Mouse (Mus musculus) CH12.LX (cell line): ENCODE measurements around the gene Nuak2. TPM values are rescaled to one million over a fixed set of nuclear protein-coding genes. Genes with fewer than 3 reads are reported as not detected.

Experiments used
- DNase-seq: peaks from one replicate; pipeline ENCODE4 v3.0.0-alpha.2; 2013; ENCODE audit errors: extremely low read depth
- H3K27ac ChIP-seq: 2 replicates; pipeline ENCODE4 v1.5.1; 2012; ENCODE audit warnings: low read depth, mild to moderate bottlenecking, control low read depth, moderate library complexity; ENCODE audit not compliant: insufficient read depth
- H3K27me3 ChIP-seq: replicated peaks from 2 replicates; pipeline ENCODE3; 2012; ENCODE audit warnings: inconsistent platforms
- H3K36me3 ChIP-seq, 2 experiments: replicated peaks in 1 of 2; 2 replicates each; pipeline versions ENCODE3 to v1.6.1; 2012; ENCODE audit warnings: inconsistent platforms in 1 of 2, low read length in 1 of 2, mild to moderate bottlenecking in 1 of 2, mixed read lengths in 1 of 2, moderate library complexity in 1 of 2; ENCODE audit not compliant: control insufficient read depth in 1 of 2, insufficient read depth in 1 of 2
- H3K4me1 ChIP-seq, 2 experiments: 2 replicates each; pipeline ENCODE4 v1.6.1; 2012; ENCODE audit warnings: inconsistent platforms in 1 of 2, moderate library complexity in 1 of 2; ENCODE audit not compliant: insufficient read depth in 2 of 2, control insufficient read depth in 1 of 2
- H3K4me2 ChIP-seq: 2 replicates; pipeline ENCODE4 v1.6.1; 2012; ENCODE audit warnings: low read depth, mild to moderate bottlenecking, control low read depth; ENCODE audit not compliant: poor library complexity, insufficient read depth, severe bottlenecking
- H3K4me3 ChIP-seq, 3 experiments: fragments of 150-350 bp in 1 of 3; sonication (generic) in 1 of 3; replicated peaks in 1 of 3; 2 replicates each; pipeline versions ENCODE3 to v1.5.1; 2011 to 2012; ENCODE audit warnings: low read depth in 2 of 3, low read length in 2 of 3, mild to moderate bottlenecking in 2 of 3, moderate library complexity in 2 of 3, control low read depth in 1 of 3, improper control_type of control experiment in 1 of 3, inconsistent platforms in 1 of 3, mixed read lengths in 1 of 3; ENCODE audit not compliant: poor library complexity in 1 of 3
- H3K79me2 ChIP-seq: replicated peaks from 2 replicates; pipeline ENCODE4 v1.6.1; 2012; ENCODE audit warnings: mild to moderate bottlenecking, moderate library complexity; ENCODE audit not compliant: control insufficient read depth, poor library complexity, insufficient read depth, severe bottlenecking; ENCODE audit errors: extremely low read depth
- H3K9ac ChIP-seq: 2 replicates; pipeline ENCODE4 v1.6.1; 2012; ENCODE audit warnings: low read depth, mild to moderate bottlenecking, control low read depth, moderate library complexity; ENCODE audit not compliant: insufficient read depth
- H3K9me3 ChIP-seq: replicated peaks from 2 replicates; pipeline ENCODE3; 2012; ENCODE audit warnings: low read length, inconsistent platforms, mixed read lengths
- BHLHE40 ChIP-seq: IDR thresholded peaks from 2 replicates; pipeline ENCODE4 v1.6.1; 2011; ENCODE audit warnings: mild to moderate bottlenecking, low read depth, low read length, improper control_type of control experiment
- CHD1 ChIP-seq: IDR thresholded peaks from 2 replicates; pipeline ENCODE4 v1.6.1; 2012; ENCODE audit warnings: low read depth, low read length, improper control_type of control experiment, inconsistent platforms
- CHD2 ChIP-seq: IDR thresholded peaks from 2 replicates; pipeline ENCODE4 v1.6.1; 2011; ENCODE audit warnings: low read length, improper control_type of control experiment
- CTCF ChIP-seq, 2 experiments: IDR thresholded peaks in 1 of 2; conservative IDR thresholded peaks in 1 of 2; 2 replicates each; pipeline ENCODE4 v1.5.1; 2011 to 2012; ENCODE audit warnings: low read depth in 2 of 2, low read length in 2 of 2, improper control_type of control experiment in 1 of 2, inconsistent platforms in 1 of 2, mild to moderate bottlenecking in 1 of 2, moderate library complexity in 1 of 2
- E2F4 ChIP-seq: IDR thresholded peaks from 2 replicates; pipeline ENCODE4 v1.6.1; 2011; ENCODE audit warnings: low read depth, low read length, improper control_type of control experiment; ENCODE audit not compliant: insufficient replicate concordance
- ELF1 ChIP-seq: IDR thresholded peaks from 2 replicates; pipeline ENCODE4 v1.6.1; 2014; ENCODE audit warnings: low read depth, mild to moderate bottlenecking, inconsistent platforms, low read length, improper control_type of control experiment
- EP300 ChIP-seq: IDR thresholded peaks from 2 replicates; pipeline ENCODE4 v1.6.1; 2011; ENCODE audit warnings: low read length, improper control_type of control experiment
- ETS1 ChIP-seq: conservative IDR thresholded peaks from 2 replicates; pipeline ENCODE4 v1.6.1; 2012; ENCODE audit warnings: low read depth, mild to moderate bottlenecking, inconsistent platforms, low read length, improper control_type of control experiment, moderate library complexity
- GABPA ChIP-seq: IDR thresholded peaks from 2 replicates; pipeline ENCODE4 v1.6.1; 2012; ENCODE audit warnings: low read depth, low read length, improper control_type of control experiment, inconsistent platforms; ENCODE audit not compliant: insufficient replicate concordance
- HCFC1 ChIP-seq: IDR thresholded peaks from 2 replicates; pipeline ENCODE4 v1.6.1; 2012; ENCODE audit warnings: low read depth, mild to moderate bottlenecking, inconsistent platforms, low read length, improper control_type of control experiment
- IRF4 ChIP-seq: IDR thresholded peaks from 2 replicates; pipeline ENCODE4 v1.6.1; 2014; ENCODE audit warnings: low read depth, mild to moderate bottlenecking, inconsistent platforms, low read length, improper control_type of control experiment
- JUN ChIP-seq: IDR thresholded peaks from 2 replicates; pipeline ENCODE4 v1.6.1; 2011; ENCODE audit warnings: low read depth, mild to moderate bottlenecking, low read length, improper control_type of control experiment, moderate library complexity; ENCODE audit not compliant: insufficient read depth
- JUND ChIP-seq: conservative IDR thresholded peaks from 2 replicates; pipeline ENCODE4 v1.6.1; 2011; ENCODE audit warnings: low read depth, low read length, improper control_type of control experiment
- KAT2A ChIP-seq: IDR thresholded peaks from 2 replicates; pipeline ENCODE4 v1.6.1; 2012; ENCODE audit warnings: low read length, improper control_type of control experiment, inconsistent platforms; ENCODE audit not compliant: insufficient replicate concordance
- MAFK ChIP-seq: IDR thresholded peaks from 2 replicates; pipeline ENCODE4 v1.6.1; 2011; ENCODE audit warnings: low read length, improper control_type of control experiment; ENCODE audit not compliant: insufficient replicate concordance
- MAX ChIP-seq: IDR thresholded peaks from 2 replicates; pipeline ENCODE4 v1.6.1; 2011; ENCODE audit warnings: low read length, improper control_type of control experiment
- MAZ ChIP-seq: IDR thresholded peaks from 2 replicates; pipeline ENCODE4 v1.6.1; 2012; ENCODE audit warnings: low read depth, mild to moderate bottlenecking, inconsistent platforms, low read length, improper control_type of control experiment, moderate library complexity
- MEF2A ChIP-seq: IDR thresholded peaks from 2 replicates; pipeline ENCODE4 v1.6.1; 2014; ENCODE audit warnings: low read depth, mild to moderate bottlenecking, inconsistent platforms, low read length, improper control_type of control experiment, borderline replicate concordance
- MXI1 ChIP-seq: IDR thresholded peaks from 2 replicates; pipeline ENCODE4 v1.6.1; 2011; ENCODE audit warnings: mild to moderate bottlenecking, low read depth, low read length, improper control_type of control experiment
- MYC ChIP-seq: IDR thresholded peaks from 2 replicates; pipeline ENCODE4 v1.6.1; 2011; ENCODE audit warnings: low read depth, mild to moderate bottlenecking, improper control_type of control experiment, low read length
- NELFE ChIP-seq: IDR thresholded peaks from 2 replicates; pipeline ENCODE4 v1.6.1; 2011; ENCODE audit warnings: low read depth, low read length, improper control_type of control experiment
- NRF1 ChIP-seq: IDR thresholded peaks from 2 replicates; pipeline ENCODE4 v1.6.1; 2014; ENCODE audit warnings: low read depth, mild to moderate bottlenecking, inconsistent platforms, low read length, improper control_type of control experiment, moderate library complexity
- PAX5 ChIP-seq: IDR thresholded peaks from 2 replicates; pipeline ENCODE4 v1.6.1; 2012; ENCODE audit warnings: low read length, inconsistent platforms, mixed read lengths
- POLR2A ChIP-seq: IDR thresholded peaks from 2 replicates; pipeline ENCODE4 v1.6.1; 2011; ENCODE audit warnings: low read depth, mild to moderate bottlenecking, improper control_type of control experiment, low read length
- POLR2AphosphoS2 ChIP-seq: IDR thresholded peaks from 2 replicates; pipeline ENCODE4 v1.6.1; 2011; ENCODE audit warnings: low read depth, low read length, improper control_type of control experiment
- RAD21 ChIP-seq: IDR thresholded peaks from 2 replicates; pipeline ENCODE4 v1.6.1; 2011; ENCODE audit warnings: low read depth, mild to moderate bottlenecking, low read length, improper control_type of control experiment, moderate library complexity
- RCOR1 ChIP-seq: conservative IDR thresholded peaks from 2 replicates; pipeline ENCODE4 v1.6.1; 2012; ENCODE audit warnings: low read depth, mild to moderate bottlenecking, inconsistent platforms, low read length, improper control_type of control experiment
- SIN3A ChIP-seq: IDR thresholded peaks from 2 replicates; pipeline ENCODE4 v1.6.1; 2012; ENCODE audit warnings: low read length, improper control_type of control experiment, inconsistent platforms
- SMC3 ChIP-seq: IDR thresholded peaks from 2 replicates; pipeline ENCODE4 v1.6.1; 2011; ENCODE audit warnings: low read depth, low read length, improper control_type of control experiment
- TBP ChIP-seq: conservative IDR thresholded peaks from 2 replicates; pipeline ENCODE4 v1.6.1; 2011; ENCODE audit warnings: low read depth, low read length, improper control_type of control experiment
- TCF12 ChIP-seq: IDR thresholded peaks from 2 replicates; pipeline ENCODE4 v1.6.1; 2014; ENCODE audit warnings: low read depth, mild to moderate bottlenecking, inconsistent platforms, low read length, improper control_type of control experiment
- UBTF ChIP-seq: IDR thresholded peaks from 2 replicates; pipeline ENCODE4 v1.6.1; 2012; ENCODE audit warnings: low read depth, mild to moderate bottlenecking, inconsistent platforms, low read length, improper control_type of control experiment, moderate library complexity
- USF1 ChIP-seq: IDR thresholded peaks from 2 replicates; pipeline ENCODE4 v1.6.1; 2014; ENCODE audit warnings: low read depth, mild to moderate bottlenecking, inconsistent platforms, low read length, improper control_type of control experiment
- USF2 ChIP-seq: conservative IDR thresholded peaks from 2 replicates; pipeline ENCODE4 v1.6.1; 2011; ENCODE audit warnings: low read depth, low read length, improper control_type of control experiment
- ZC3H11A ChIP-seq: IDR thresholded peaks from 2 replicates; pipeline ENCODE4 v1.6.1; 2012; ENCODE audit warnings: low read depth, mild to moderate bottlenecking, inconsistent platforms, low read length, improper control_type of control experiment
- ZKSCAN1 ChIP-seq: IDR thresholded peaks from 2 replicates; pipeline ENCODE4 v1.6.1; 2012; ENCODE audit warnings: low read depth, inconsistent platforms, low read length, improper control_type of control experiment, borderline replicate concordance
- ZMIZ1 ChIP-seq: IDR thresholded peaks from 2 replicates; pipeline ENCODE4 v1.6.1; 2012; ENCODE audit warnings: low read depth, mild to moderate bottlenecking, inconsistent platforms, low read length, improper control_type of control experiment
- ZNF384 ChIP-seq: IDR thresholded peaks from 2 replicates; pipeline ENCODE4 v1.6.1; 2012; ENCODE audit warnings: low read depth, low read length, improper control_type of control experiment, inconsistent platforms
- dilution Hi-C: fragments of 300-500 bp; cut with MboI; formaldehyde crosslinking; loops from 2 replicates; pipeline ENCODE4 v1.14.3; 2020; ENCODE audit warnings: low sequenced_read_pairs; ENCODE audit not compliant: extremely low pct_unique_long_range_greater_than_20kb, extremely low pct_ligation_motif_present
- in situ Hi-C: fragments of 300-500 bp; cut with MboI; formaldehyde crosslinking; loops from 3 replicates; pipeline ENCODE4 v1.14.3; 2019; ENCODE audit warnings: low sequenced_read_pairs, low pct_ligation_motif_present, low pct_unique_long_range_greater_than_20kb, mixed read lengths
- polyA plus RNA-seq: library from polyadenylated mRNA; unstranded; fragments of >175 nt; gene quantifications from 2 replicates; pipeline ENCODE4 v1.2.1, GENCODE M21; 2012; ENCODE audit warnings: low read depth; ENCODE audit not compliant: insufficient read length
- total RNA-seq, 2 experiments: library from RNA; depleted of rRNA; stranded (reverse); fragments of 300-350 nt in 1 of 2; fragments of >200 nt in 1 of 2; gene quantifications; 2 replicates each; pipeline ENCODE4 v1.2.3; 2012 to 2014

Nuak2 gene
- total and polyA plus RNA-seq, 3 experiments, result 0.30 TPM; not detected in 2

DNA sequence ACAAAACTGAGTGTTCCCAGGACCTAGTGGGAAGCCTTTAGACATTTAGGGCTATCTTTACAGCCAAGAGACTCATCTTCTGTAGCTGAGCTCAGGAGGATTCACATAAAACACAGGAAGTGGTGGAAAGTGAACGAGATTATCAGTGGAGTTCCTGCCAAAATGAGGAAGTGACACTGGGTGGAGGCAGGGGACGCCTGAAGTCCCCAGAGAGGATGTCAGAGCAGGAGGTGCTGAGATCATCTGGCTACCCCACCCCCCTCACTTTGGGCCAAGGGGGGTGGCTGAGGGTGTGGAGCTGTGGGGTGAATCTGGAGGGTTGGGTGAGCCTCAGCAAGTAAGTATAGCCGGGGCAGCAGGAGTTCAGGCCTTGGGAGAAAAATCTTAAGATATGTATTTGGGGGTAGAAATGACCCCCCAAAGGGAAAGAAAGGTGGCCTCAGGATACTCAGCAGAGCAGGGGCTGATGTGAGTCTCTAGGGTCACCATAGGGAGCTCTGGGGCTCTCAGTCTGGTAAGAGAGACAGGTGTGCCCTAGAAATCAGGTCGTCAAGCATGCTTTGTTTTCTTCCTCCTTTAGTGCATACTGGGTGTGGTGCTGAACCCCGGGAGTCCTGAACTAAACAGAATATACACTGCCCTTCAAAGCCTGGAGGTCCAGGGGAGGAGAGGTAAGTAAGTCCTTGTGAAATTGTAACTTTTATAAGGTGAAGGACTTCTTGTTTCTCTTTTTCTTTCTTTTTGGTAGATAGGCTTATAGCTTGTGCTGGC, 26.0 kb downstream of the Nuak2 start:
- Histone ChIP-seq H3K9me3 (no peaks in the 10 kb centered on the region), H3K4me3 (peak overlapping the region; percentile 45 to 59 (median 51)), H3K79me2 (no peaks in the 10 kb centered on the region), H3K36me3 (peaks cover 9 to 28% of the 10 kb centered on the region in 2 experiments), H3K9ac (peak overlapping the region; percentile 42), H3K4me2 (peak overlapping the region; percentile 84), H3K27ac (peak overlapping the region; percentile 82), H3K4me1 (peaks cover 21 to 67% of the 10 kb centered on the region in 2 experiments), H3K27me3 (no peaks in the 10 kb centered on the region)
- in situ Hi-C loops (no loop called here), dilution Hi-C loops (no loop called here)
- TF ChIP-seq IRF4 (peak; percentile 98), MEF2A (peak; percentile 91), POLR2A (peak; percentile 35; the same call in 1 of the 2 replicates), MXI1 (peak; percentile 55; the same call in 1 of the 2 replicates), POLR2AphosphoS2 (no peak), SMC3 (no peak), E2F4 (no peak), CHD1 (peak; percentile 87; the same call in 1 of the 2 replicates), CHD2 (peak; percentile 97), BHLHE40 (peak; percentile 79), USF1 (no peak), MAFK (0 out of 2 replicates have a peak, but pooled peaks have one; percentile 8), UBTF (no peak), JUN (peak; percentile 86), TCF12 (peak; percentile 82), HCFC1 (peak; percentile 66), MAX (peak; percentile 55), ZNF384 (no peak), EP300 (peak; percentile 96), CTCF (conservative IDR thresholded peaks at IDR 0.05 in 1 of 2, IDR thresholded peaks at IDR 0.05 in 1 of 2; ENCODE audit: low read depth in 2 of 2, low read length in 2 of 2) (no peak), TBP (peak; percentile 78), MYC (0 out of 2 replicates have a peak, but pooled peaks have one; percentile 64), MAZ (peak; percentile 93), USF2 (no peak), GABPA (no peak), ELF1 (peak; percentile 92), ZC3H11A (no peak), SIN3A (peak; percentile 67; the same call in 1 of the 2 replicates), PAX5 (no peak), KAT2A (0 out of 2 replicates have a peak, but pooled peaks have one; percentile 67), RCOR1 (peak; percentile 93), JUND (peak; percentile 72), ETS1 (peak; percentile 91), RAD21 (no peak; the same call in 1 of the 2 replicates), ZKSCAN1 (no peak), NRF1 (no peak), NELFE (no peak; the same call in 1 of the 2 replicates), ZMIZ1 (no peak; the same call in 1 of the 2 replicates)
- peak; percentile 98 for DNase-seq
